In the genomic region with DNA sequence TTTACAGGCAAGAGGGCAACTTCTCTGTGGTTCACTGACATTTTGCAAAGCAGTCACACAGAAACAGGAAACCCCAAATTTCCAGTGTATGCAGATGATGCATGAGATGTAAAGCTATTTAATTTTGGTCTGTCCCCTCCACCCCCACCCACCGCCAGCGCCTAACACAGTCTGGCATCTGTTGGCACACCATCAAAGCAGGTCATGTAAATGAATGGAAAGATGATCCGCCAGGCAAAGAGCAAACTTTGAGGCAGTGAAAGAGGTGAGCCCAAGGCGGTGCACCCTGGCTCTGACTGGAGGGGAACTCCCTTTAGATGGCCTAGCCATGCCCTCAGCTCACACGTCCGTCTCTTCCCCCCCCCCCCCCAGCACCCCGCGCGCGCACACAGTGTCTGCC, we compare ENCODE assay signal across 7 mouse cellular contexts. TPM values are rescaled to one million over a fixed set of nuclear protein-coding genes. Genes with fewer than 3 reads are reported as not detected.
DNase-seq lines count a peak whose midpoint lies in the region; ATAC-seq and TF ChIP-seq lines count a peak whose summit lies in the region.

No protein-coding gene starts in this region.

- peak overlapping the region; percentile 81 for H3K4me2 ChIP-seq in hindbrain, embryonic 13.5 days
- peak overlapping the region; percentile 53 for H3K4me2 ChIP-seq in midbrain, embryonic 12.5 days (replicated peaks)

- H3K27me3 ChIP-seq in E14TG2a.4 (ENCODE audit: insufficient read depth, low read length) = peaks cover 59% of the 10 kb centered on the region
- H3K27me3 ChIP-seq in hindbrain, embryonic 13.5 days = peaks cover 88% of the 10 kb centered on the region
- peaks cover 93% of the 10 kb centered on the region for H3K27me3 ChIP-seq in midbrain, embryonic 12.5 days

- no peaks in the 10 kb centered on the region for H3K36me3 ChIP-seq in E14TG2a.4 (ENCODE audit: insufficient read depth, low read length)
- no peaks in the 10 kb centered on the region for H3K36me3 ChIP-seq in hindbrain, embryonic 13.5 days
- no peaks in the 10 kb centered on the region for H3K36me3 ChIP-seq in midbrain, embryonic 12.5 days

- DNase-seq in CD4-positive helper T cell, adult 2 months (ENCODE audit: low read depth, low spot score) = peak; percentile 92
- no peak for DNase-seq in ovary, adult 18-20 months (ENCODE audit: low spot score)
- no peak for DNase-seq in layer of hippocampus, postnatal 10 days (ENCODE audit: low spot score in 2 of 2)
- no peak for DNase-seq in gastrocnemius, postnatal 36 days

- H3K4me1 ChIP-seq in E14TG2a.4 (replicated peaks; ENCODE audit: low read depth, low read length) = peaks cover 46% of the 10 kb centered on the region
- peaks cover 32% of the 10 kb centered on the region for H3K4me1 ChIP-seq in hindbrain, embryonic 13.5 days (replicated peaks)
- peaks cover 35% of the 10 kb centered on the region for H3K4me1 ChIP-seq in midbrain, embryonic 12.5 days

- H3K9ac ChIP-seq in hindbrain, embryonic 13.5 days = peak overlapping the region; percentile 66; the same call in 1 of the 2 replicates
- H3K9ac ChIP-seq in midbrain, embryonic 12.5 days (replicated peaks) = peak overlapping the region; percentile 1; the same call in 1 of the 2 replicates

- no peak for TF ChIP-seq CTCF in E14TG2a.4 (conservative IDR thresholded peaks at IDR 0.05; ENCODE audit: low read length)

- intact Hi-C loops in gastrocnemius, postnatal 36 days (cut with DNase I) = no loop called here

- peak; percentile 29; the same call in 1 of the 2 replicates for ATAC-seq in hindbrain, embryonic 13.5 days (ENCODE audit: low FRiP score)
- peak; percentile 54; the same call in 1 of the 2 replicates for ATAC-seq in midbrain, embryonic 12.5 days (ENCODE audit: low FRiP score, low read depth)

- WGBS in hindbrain, embryonic 13.5 days = 7% methylated on average over 8 of the region's 10 CpGs
- whole genome bisulfite sequencing in midbrain, embryonic 12.5 days = 7% methylated on average over 9 of the region's 10 CpGs

- H3K9me3 ChIP-seq in E14TG2a.4 (ENCODE audit: low read length) = peaks cover 12% of the 10 kb centered on the region
- H3K9me3 ChIP-seq in hindbrain, embryonic 13.5 days = peaks cover 3% of the 10 kb centered on the region; the same call in 1 of the 2 replicates
- peaks cover 5% of the 10 kb centered on the region; the same call in 1 of the 2 replicates for H3K9me3 ChIP-seq in midbrain, embryonic 12.5 days

- H3K27ac ChIP-seq in hindbrain, embryonic 13.5 days = no peak overlapping the region
- no peak overlapping the region for H3K27ac ChIP-seq in midbrain, embryonic 12.5 days (replicated peaks)

- H3K4me3 ChIP-seq in E14TG2a.4 (replicated peaks; ENCODE audit: low read length) = peak overlapping the region; percentile 77
- peak overlapping the region; percentile 51 for H3K4me3 ChIP-seq in hindbrain, embryonic 13.5 days
- H3K4me3 ChIP-seq in midbrain, embryonic 12.5 days = peak overlapping the region; percentile 38

RNA-seq across cellular contexts. Expression of a gene that starts 8.7 kb away (rescaled TPM):
- 1.1 and 1.2 TPM in 2 replicates for polyA plus RNA-seq in hindbrain, embryonic 13.5 days (2015; fragmentation: Nextera tagmentation; extraction: Ambion mirVana)
- polyA plus RNA-seq in midbrain, embryonic 12.5 days (2016; fragmentation: Nextera tagmentation; extraction: Ambion mirVana) = 3.6 TPM in 2 replicates
- under 1 TPM; 0.47 to 0.59 TPM for total RNA-seq in layer of hippocampus, postnatal 10 days (2021)
- total RNA-seq in gastrocnemius, postnatal 36 days (2021) = not detected

RNA-seq across cellular contexts. Expression of a gene that starts 22.1 kb away (rescaled TPM):
- 34.7 and 39.0 TPM in 2 replicates for polyA plus RNA-seq in hindbrain, embryonic 13.5 days (2015; fragmentation: Nextera tagmentation; extraction: Ambion mirVana)
- 33.3 and 44.7 TPM in 2 replicates for polyA plus RNA-seq in midbrain, embryonic 12.5 days (2016; fragmentation: Nextera tagmentation; extraction: Ambion mirVana)
- total RNA-seq in layer of hippocampus, postnatal 10 days (2021) = 10 to 100 TPM; 28.3 to 31.5 TPM
- total RNA-seq in gastrocnemius, postnatal 36 days (2021) = 10 to 100 TPM; 11.5 to 14.2 TPM
